Mouse (Mus musculus): ENCODE data around the gene Git1. TPM values are rescaled to one million over a fixed set of nuclear protein-coding genes. Genes with fewer than 3 reads are reported as not detected.

Gene Git1
- polyA plus RNA-seq, 1 experiment from 2014 or later = 11.1 TPM

GRCm38 (mm10) chr11:77503511-77503910 lies 10.1 kb downstream of the Git1 start:
- Histone ChIP-seq H3K27me3 (no peaks in the 10 kb centered on the region), H3K4me1 (peaks cover 39% of the 10 kb centered on the region), H3K9ac (peak overlapping the region; percentile 21; the same call in 1 of the 2 replicates), H3K36me3 (peaks cover 80% of the 10 kb centered on the region), H3K4me3 (no peak overlapping the region), H3K4me2 (no peak overlapping the region), H3K9me3 (no peaks in the 10 kb centered on the region), H3K27ac (peak overlapping the region; percentile 18; the same call in 1 of the 2 replicates)
- no peak for ATAC-seq (ENCODE audit: insufficient number of reproducible peaks, insufficient read depth, low FRiP score, low TSS enrichment, low read depth)
- WGBS = 57% methylated on average over 3 of the region's 3 CpGs

DNA sequence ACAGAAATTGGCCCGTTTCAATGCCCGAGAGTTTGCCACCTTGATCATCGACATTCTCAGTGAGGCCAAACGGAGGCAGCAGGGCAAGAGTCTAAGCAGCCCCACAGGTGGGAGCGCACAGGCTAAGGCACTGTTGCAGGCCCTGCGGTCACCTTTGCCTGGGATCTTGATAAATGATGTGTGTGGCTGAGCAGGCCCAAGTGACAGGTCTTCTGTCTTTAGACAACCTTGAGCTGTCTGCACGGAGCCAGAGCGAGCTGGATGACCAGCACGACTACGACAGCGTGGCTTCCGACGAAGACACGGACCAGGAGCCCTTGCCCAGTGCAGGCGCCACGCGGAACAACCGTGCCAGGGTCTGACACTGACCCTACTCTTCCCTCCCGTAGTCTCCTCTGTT lies 11.0 kb downstream of the Git1 start:
- Histone ChIP-seq H3K9me3 (no peaks in the 10 kb centered on the region), H3K9ac (no peak overlapping the region; the same call in 1 of the 2 replicates), H3K27me3 (no peaks in the 10 kb centered on the region), H3K27ac (no peak overlapping the region), H3K4me2 (no peak overlapping the region), H3K36me3 (peaks cover 84% of the 10 kb centered on the region), H3K4me1 (peaks cover 45% of the 10 kb centered on the region), H3K4me3 (no peak overlapping the region)
- 95% methylated on average over 19 of the region's 19 CpGs for WGBS
- ATAC-seq (ENCODE audit: insufficient number of reproducible peaks, insufficient read depth, low FRiP score, low TSS enrichment, low read depth) = no peak

DNA sequence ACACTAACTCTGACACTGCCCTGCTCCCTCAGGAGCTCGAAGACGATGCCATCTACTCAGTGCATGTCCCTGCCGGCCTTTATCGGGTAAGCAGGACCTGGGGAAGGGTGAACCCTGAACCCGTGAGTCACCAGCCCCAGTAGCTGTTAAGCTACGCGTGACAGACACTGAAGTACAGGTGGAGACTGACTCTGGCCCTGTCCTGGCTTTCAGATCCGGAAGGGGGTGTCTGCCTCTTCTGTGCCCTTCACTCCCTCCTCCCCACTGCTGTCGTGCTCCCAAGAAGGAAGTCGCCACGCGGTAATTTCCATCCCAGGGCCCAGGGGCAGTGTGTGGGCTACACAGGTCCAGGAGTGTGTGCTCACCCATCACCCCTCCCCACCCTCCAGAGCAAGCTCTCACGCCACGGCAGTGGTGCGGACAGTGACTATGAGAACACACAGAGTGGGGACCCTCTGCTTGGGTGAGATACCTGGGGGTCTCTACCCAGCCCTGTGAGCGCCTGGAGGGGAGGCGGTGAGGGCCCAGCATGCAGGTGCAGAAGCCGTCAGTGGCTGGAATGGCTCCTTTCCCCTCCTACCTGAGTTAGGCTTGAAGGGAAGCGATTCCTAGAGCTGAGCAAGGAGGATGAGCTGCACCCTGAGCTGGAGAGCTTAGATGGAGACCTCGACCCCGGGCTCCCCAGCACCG lies 12.1 kb downstream of the Git1 start:
- WGBS = 89% methylated on average over 22 of the region's 22 CpGs
- no peaks in the 10 kb centered on the region for H3K27me3 ChIP-seq
- ATAC-seq (ENCODE audit: insufficient number of reproducible peaks, insufficient read depth, low FRiP score, low TSS enrichment, low read depth) = no peak
- no peak overlapping the region for H3K27ac ChIP-seq
- H3K36me3 ChIP-seq = peaks cover 80% of the 10 kb centered on the region
- H3K4me1 ChIP-seq = peaks cover 42% of the 10 kb centered on the region
- H3K9me3 ChIP-seq = no peaks in the 10 kb centered on the region
- no peak overlapping the region for H3K9ac ChIP-seq
- H3K4me2 ChIP-seq = no peak overlapping the region
- H3K4me3 ChIP-seq = no peak overlapping the region

DNA sequence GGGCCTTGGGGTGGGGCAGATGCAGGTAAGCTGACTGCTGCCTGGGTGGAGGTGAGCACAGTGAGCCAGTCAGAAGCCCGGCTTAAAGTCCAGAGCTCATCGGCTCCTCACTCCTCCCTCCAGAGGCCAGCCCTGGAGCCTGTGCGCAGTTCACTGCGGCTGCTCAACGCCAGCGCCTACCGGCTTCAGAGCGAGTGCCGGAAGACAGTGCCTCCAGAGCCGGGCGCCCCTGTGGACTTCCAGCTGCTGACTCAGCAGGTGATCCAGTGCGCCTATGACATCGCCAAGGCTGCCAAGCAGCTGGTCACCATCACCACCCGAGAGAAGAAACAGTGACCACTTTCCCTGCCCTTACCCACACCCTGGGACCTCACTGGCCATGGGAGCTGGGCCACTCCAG lies 12.9 kb downstream of the Git1 start:
- Histone ChIP-seq H3K4me2 (no peak overlapping the region), H3K9ac (no peak overlapping the region), H3K27me3 (no peaks in the 10 kb centered on the region), H3K4me3 (no peak overlapping the region), H3K9me3 (no peaks in the 10 kb centered on the region), H3K4me1 (peaks cover 39% of the 10 kb centered on the region), H3K27ac (no peak overlapping the region), H3K36me3 (peaks cover 74% of the 10 kb centered on the region)
- ATAC-seq (ENCODE audit: insufficient number of reproducible peaks, insufficient read depth, low FRiP score, low TSS enrichment, low read depth) = no peak
- 88% methylated on average over 14 of the region's 14 CpGs for WGBS

GRCm38 (mm10) chr11:77506941-77507340 lies 13.6 kb downstream of the Git1 start:
- H3K27ac ChIP-seq = no peak overlapping the region
- H3K36me3 ChIP-seq = peaks cover 73% of the 10 kb centered on the region
- no peak overlapping the region for H3K9ac ChIP-seq
- ATAC-seq (ENCODE audit: insufficient number of reproducible peaks, insufficient read depth, low FRiP score, low TSS enrichment, low read depth) = no peak
- no peak overlapping the region for H3K4me2 ChIP-seq
- 74% methylated on average over 6 of the region's 6 CpGs for WGBS
- H3K4me1 ChIP-seq = peaks cover 44% of the 10 kb centered on the region
- no peaks in the 10 kb centered on the region for H3K27me3 ChIP-seq
- no peak overlapping the region for H3K4me3 ChIP-seq
- no peaks in the 10 kb centered on the region for H3K9me3 ChIP-seq

DNA sequence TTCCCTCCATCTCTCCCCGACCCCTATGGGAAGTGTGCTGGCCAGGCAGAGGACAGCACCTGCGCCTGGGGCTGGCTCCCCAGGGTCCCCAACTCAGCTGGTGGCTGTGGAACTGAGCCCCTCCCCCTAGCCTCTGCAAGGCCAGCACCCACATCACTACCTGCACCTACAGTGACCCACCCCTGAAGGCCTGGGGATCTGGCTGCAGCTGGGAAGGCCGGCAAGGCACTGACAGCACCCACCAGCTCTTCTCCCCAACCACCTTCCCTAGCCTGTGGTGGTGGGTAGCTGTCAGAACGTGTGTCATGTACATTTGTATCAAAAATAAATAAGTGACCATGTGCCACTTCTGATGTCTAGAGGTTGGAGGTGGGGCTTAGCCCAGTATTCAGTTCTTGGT lies 14.1 kb downstream of the Git1 start:
- Histone ChIP-seq H3K36me3 (peaks cover 68% of the 10 kb centered on the region), H3K9ac (no peak overlapping the region), H3K27me3 (no peaks in the 10 kb centered on the region), H3K9me3 (no peaks in the 10 kb centered on the region), H3K4me1 (peaks cover 48% of the 10 kb centered on the region), H3K4me2 (no peak overlapping the region), H3K4me3 (no peak overlapping the region), H3K27ac (no peak overlapping the region)
- WGBS = 64% methylated on average over 4 of the region's 4 CpGs
- ATAC-seq (ENCODE audit: insufficient number of reproducible peaks, insufficient read depth, low FRiP score, low TSS enrichment, low read depth) = no peak

- Histone ChIP-seq H3K27ac (peak overlapping the region; percentile 69), H3K4me1 (peaks cover 39% of the 10 kb centered on the region), H3K36me3 (peaks cover 59% of the 10 kb centered on the region), H3K4me3 (peak overlapping the region; percentile 41), H3K27me3 (no peaks in the 10 kb centered on the region), H3K4me2 (peak overlapping the region; percentile 76), H3K9me3 (no peaks in the 10 kb centered on the region), H3K9ac (peak overlapping the region; percentile 72)
- WGBS = 18% methylated on average over 49 of the region's 49 CpGs
- ATAC-seq (ENCODE audit: insufficient number of reproducible peaks, insufficient read depth, low FRiP score, low TSS enrichment, low read depth) = peak; percentile 57; the same call in 1 of the 2 replicates
Measured at GRCm38 (mm10) chr11:77508068-77509021, 15.0 kb downstream of the Git1 start.

DNA sequence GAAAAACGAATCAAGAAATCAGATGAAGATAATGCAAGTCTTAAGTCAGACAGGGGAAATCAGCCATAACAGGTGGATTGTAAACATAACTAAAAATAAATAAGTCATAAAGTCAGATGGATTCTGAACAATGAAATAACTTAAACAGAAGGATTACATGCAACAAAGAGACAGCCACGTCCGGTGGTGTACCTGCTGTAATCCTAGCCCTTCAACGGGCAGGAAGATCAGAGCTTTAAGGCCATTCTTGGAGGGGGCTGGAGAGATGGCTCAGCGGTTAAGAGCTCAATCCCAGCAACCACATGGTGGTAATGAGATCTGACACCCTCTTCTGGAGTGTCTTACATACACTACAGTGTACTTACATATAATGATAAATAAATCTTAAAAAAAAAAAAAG lies 18.0 kb downstream of the Git1 start:
- peaks cover 61% of the 10 kb centered on the region for H3K4me1 ChIP-seq
- H3K4me2 ChIP-seq = peak overlapping the region; percentile 98
- 67% methylated on average over 5 of the region's 5 CpGs for WGBS
- no peak overlapping the region for H3K9ac ChIP-seq
- no peak for ATAC-seq (ENCODE audit: insufficient number of reproducible peaks, insufficient read depth, low FRiP score, low TSS enrichment, low read depth)
- peaks cover 29% of the 10 kb centered on the region for H3K36me3 ChIP-seq
- H3K27ac ChIP-seq = no peak overlapping the region
- H3K27me3 ChIP-seq = peaks cover 24% of the 10 kb centered on the region
- no peaks in the 10 kb centered on the region for H3K9me3 ChIP-seq
- no peak overlapping the region for H3K4me3 ChIP-seq

- Histone ChIP-seq H3K9me3 (no peaks in the 10 kb centered on the region), H3K4me2 (peak overlapping the region; percentile 98), H3K9ac (peak overlapping the region; percentile 86), H3K36me3 (peaks cover 15% of the 10 kb centered on the region), H3K4me3 (peak overlapping the region; percentile 67), H3K4me1 (peaks cover 50% of the 10 kb centered on the region), H3K27ac (peak overlapping the region; percentile 68), H3K27me3 (peaks cover 38% of the 10 kb centered on the region)
- peak; percentile 62 for ATAC-seq (ENCODE audit: insufficient number of reproducible peaks, insufficient read depth, low FRiP score, low TSS enrichment, low read depth)
- under 1% methylated on average over 66 of the region's 84 CpGs for WGBS
Measured at GRCm38 (mm10) chr11:77512891-77513810, 19.8 kb downstream of the Git1 start.

- no peak for ATAC-seq (ENCODE audit: insufficient number of reproducible peaks, insufficient read depth, low FRiP score, low TSS enrichment, low read depth)
- Histone ChIP-seq H3K9me3 (no peaks in the 10 kb centered on the region), H3K27me3 (peaks cover 43% of the 10 kb centered on the region), H3K4me3 (peak overlapping the region; percentile 67), H3K27ac (peak overlapping the region; percentile 17; the same call in 1 of the 2 replicates), H3K4me2 (peak overlapping the region; percentile 98), H3K9ac (peak overlapping the region; percentile 70), H3K4me1 (peaks cover 43% of the 10 kb centered on the region), H3K36me3 (peaks cover 10% of the 10 kb centered on the region)
- WGBS = 8% methylated on average over 10 of the region's 10 CpGs
Measured at GRCm38 (mm10) chr11:77513811-77514170, 20.4 kb downstream of the Git1 start.

DNA sequence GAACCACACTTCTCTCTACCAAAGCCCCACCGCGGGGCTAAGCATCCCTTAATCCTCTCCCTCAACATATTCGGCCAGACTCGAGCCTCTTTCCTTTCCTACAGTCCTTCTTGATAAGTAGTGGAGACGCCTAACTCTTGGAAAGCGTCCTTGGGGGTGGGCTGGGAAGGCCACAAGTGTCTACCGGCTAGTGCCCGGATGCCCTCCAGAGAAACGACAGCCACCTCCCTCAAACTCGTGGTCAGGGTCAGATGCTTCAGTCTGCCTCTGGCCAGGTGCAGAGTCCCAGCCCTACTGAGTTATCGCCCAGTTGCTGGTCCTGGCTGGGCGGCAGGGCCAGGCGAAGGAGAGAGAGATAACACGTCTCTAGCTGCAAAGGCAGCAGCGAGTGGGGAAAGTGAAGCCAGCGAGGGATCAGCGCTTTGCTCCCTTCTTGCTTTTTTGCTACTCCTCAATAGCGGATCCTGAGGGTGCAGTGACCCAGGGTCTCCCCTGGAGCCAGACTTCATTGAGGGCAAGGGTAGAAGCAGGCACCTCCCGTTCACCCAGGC lies 21.0 kb downstream of the Git1 start:
- no peak for ATAC-seq (ENCODE audit: insufficient number of reproducible peaks, insufficient read depth, low FRiP score, low TSS enrichment, low read depth)
- Histone ChIP-seq H3K27ac (no peak overlapping the region), H3K4me2 (peak overlapping the region; percentile 98), H3K4me3 (peak overlapping the region; percentile 67), H3K9ac (peak overlapping the region; percentile 69), H3K4me1 (peaks cover 44% of the 10 kb centered on the region), H3K36me3 (peaks cover 6% of the 10 kb centered on the region; the same call in 1 of the 2 replicates), H3K27me3 (peaks cover 45% of the 10 kb centered on the region), H3K9me3 (no peaks in the 10 kb centered on the region)
- 6% methylated on average over 19 of the region's 19 CpGs for WGBS

Data from embryonic facial prominence, embryonic 13.5 days (tissue).